Mouse (Mus musculus) lung, postnatal 0 days (tissue): ENCODE measurements around the gene Jmy.

Source experiments
- CTCF ChIP-seq: IDR thresholded peaks from 2 replicates; pipeline ENCODE4 v1.5.1; 2016; ENCODE audit warnings: antibody characterized with exemption, mild to moderate bottlenecking
- EP300 ChIP-seq: IDR thresholded peaks from 2 replicates; pipeline ENCODE4 v1.6.1; 2016; ENCODE audit warnings: antibody characterized with exemption, mild to moderate bottlenecking, control low read depth

DNA sequence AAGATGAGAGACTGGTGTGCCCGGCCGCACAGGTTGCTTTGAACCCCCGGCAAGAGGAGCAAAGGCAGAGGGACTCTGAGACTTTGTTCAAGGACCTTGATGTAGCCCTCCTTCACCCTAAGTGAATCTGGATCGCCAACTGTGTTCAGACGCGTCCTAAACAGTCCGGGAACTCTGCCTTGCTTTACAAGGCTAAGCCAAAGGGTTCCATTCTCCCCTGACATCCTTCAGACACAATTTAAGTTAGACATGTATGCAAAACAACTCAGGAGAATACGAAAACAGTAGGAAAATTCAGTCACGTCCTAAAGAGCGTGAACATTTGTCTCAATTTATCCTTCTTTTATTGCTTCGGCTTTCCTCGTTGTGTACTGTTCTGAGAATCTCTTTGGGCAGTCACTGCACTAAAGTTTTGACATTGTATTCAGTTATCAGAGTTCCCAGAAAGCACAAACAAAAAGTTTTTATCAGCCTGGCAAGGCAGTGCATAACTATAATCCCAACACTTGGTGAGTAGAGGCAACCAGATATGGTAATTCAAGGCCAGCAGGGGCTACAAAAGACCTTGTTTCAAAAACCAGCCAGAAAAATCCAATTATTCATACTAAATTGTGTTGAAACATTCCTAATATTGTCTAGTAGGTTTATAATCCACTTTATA, 495 bp upstream of the Jmy start:
- TF ChIP-seq CTCF (no peak), EP300 (no peak)
